Mouse (Mus musculus): ENCODE results near the gene Man1c1.
A peak's percentile ranks its signal among the peaks of the same experiment; 100 is the strongest.

Man1c1 gene

DNA sequence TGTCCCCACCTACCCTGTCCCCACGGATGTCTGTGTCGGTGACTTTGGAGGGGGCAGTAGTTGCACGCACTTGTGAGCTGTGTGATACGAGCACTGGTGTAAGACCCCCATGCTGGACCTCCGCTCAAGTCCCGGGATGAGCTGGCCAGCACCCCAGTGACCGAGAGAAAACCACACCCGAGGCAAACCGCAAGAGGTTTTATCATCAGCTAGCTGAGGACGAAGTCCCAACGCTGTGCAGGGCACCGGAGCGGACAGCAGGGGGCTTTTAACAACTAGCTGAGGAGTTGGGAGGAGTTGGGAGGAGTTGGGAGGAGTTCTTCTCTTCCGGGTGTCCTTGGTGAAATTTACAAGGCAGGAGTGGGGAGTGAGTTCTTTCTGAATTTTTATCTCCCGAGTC is 191.3 kb downstream of the Man1c1 start:
- DNase-seq (ENCODE audit: low read depth, low spot score), result peak; percentile 68

GRCm38 (mm10) chr4:134511730-134512129 is 192.4 kb downstream of the Man1c1 start:
- no peak for DNase-seq (ENCODE audit: low read depth, low spot score)

Measured in ZHBTc4 (cell line).